Mouse (Mus musculus) c-Kit-positive CD71-positive TER-119-positive erythroid progenitor cells, embryonic 14.5 days (primary cell): ENCODE results near the gene Olfr11.

Experiments used
- DNase-seq: peaks from one replicate; pipeline ENCODE4 v3.0.0-alpha.2; 2013; ENCODE audit warnings: low spot score

Olfr11 gene

GRCm38 (mm10) chr13:21642418-21642817 lies at the start of gene Olfr11:
Olfr11 (minus strand) TSS chr13:21642518.
- no peak for DNase-seq

DNA sequence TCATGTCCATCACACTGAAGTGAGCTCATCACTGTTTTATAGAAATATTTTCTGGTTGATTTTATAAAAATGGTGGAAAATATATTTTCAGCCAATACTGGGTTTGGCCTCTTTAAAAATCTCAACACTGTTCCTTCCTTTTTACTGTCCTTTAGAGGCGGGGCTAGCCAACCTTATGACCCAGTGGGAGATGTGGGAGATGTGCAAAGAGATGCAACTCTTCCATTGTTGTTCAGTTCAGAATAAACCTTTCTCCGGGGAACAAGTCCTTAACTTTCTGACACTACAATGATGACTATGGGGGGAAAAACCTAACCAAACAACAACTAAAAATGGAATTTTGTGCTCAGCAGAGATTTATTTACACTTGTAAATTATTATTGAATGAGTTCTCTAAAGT lies 35.0 kb upstream of the Olfr11 start, which contains the start of gene Olfr1360:
Gene Olfr1360, minus strand, starts transcription at position 101 of the 400 bp plus-strand sequence.
- DNase-seq: no peak

GRCm38 (mm10) chr13:21663286-21663685 lies 21.0 kb upstream of the Olfr11 start, which contains the start of gene Olfr1361:
Olfr1361 (minus strand) TSS chr13:21663386.
- no peak for DNase-seq

- DNase-seq: no peak
These were observed 28.4 kb downstream of the Olfr11 start, which contains the start of gene Olfr1362 for GRCm38 (mm10) chr13:21613922-21614321. Olfr1362 (minus strand) TSS chr13:21614022.

GRCm38 (mm10) chr13:21591618-21592017 lies 50.7 kb downstream of the Olfr11 start:
- no peak for DNase-seq
